Mouse (Mus musculus) ES-E14 (cell line): ENCODE measurements around the gene S100pbp. TPM values are rescaled to one million over a fixed set of nuclear protein-coding genes. Genes with fewer than 3 reads are reported as not detected.
"Not testable (repeated sequence)": the region's sequence is repeated elsewhere in the genome, so short reads cannot be mapped to it uniquely, and the experiment has no call there.

Experiments
- DNase-seq: peaks from one replicate; pipeline ENCODE4 v3.0.0-alpha.2; 2013; ENCODE audit warnings: low read depth, low spot score
- H3K27ac ChIP-seq: 2 replicates; pipeline ENCODE4 v1.5.1; 2012; ENCODE audit warnings: low read depth, mild to moderate bottlenecking, low read length, moderate library complexity, mixed read lengths; ENCODE audit not compliant: poor library complexity, insufficient read depth, severe bottlenecking
- H3K36me3 ChIP-seq: 2 replicates; pipeline ENCODE4 v1.6.1; 2012; ENCODE audit warnings: mild to moderate bottlenecking, low read length, moderate library complexity, mixed read lengths; ENCODE audit not compliant: control insufficient read depth, poor library complexity, insufficient read depth, severe bottlenecking
- H3K4me1 ChIP-seq, 2 experiments: fragments of 150-350 bp in 1 of 2; sonication (generic) in 1 of 2; 2 replicates each; pipeline ENCODE4 v1.6.1; 2012; ENCODE audit warnings: low read length in 2 of 2, mild to moderate bottlenecking in 1 of 2, mixed read lengths in 1 of 2; ENCODE audit not compliant: control insufficient read depth in 2 of 2, insufficient read depth in 2 of 2, poor library complexity in 1 of 2
- H3K4me3 ChIP-seq, 2 experiments: fragments of 150-350 bp in 1 of 2; sonication (generic) in 1 of 2; 2 replicates each; pipeline ENCODE4 v1.5.1; 2012; ENCODE audit warnings: low read length in 2 of 2, low read depth in 1 of 2, mild to moderate bottlenecking in 1 of 2, mixed read lengths in 1 of 2; ENCODE audit not compliant: insufficient read depth in 1 of 2, poor library complexity in 1 of 2, severe bottlenecking in 1 of 2
- H3K9ac ChIP-seq: 2 replicates; pipeline ENCODE4 v1.6.1; 2012; ENCODE audit warnings: low read depth, mild to moderate bottlenecking, low read length, mixed read lengths; ENCODE audit not compliant: poor library complexity, insufficient read depth, severe bottlenecking
- H3K9me3 ChIP-seq: fragments of 150-350 bp; sonication (generic); 2 replicates; pipeline ENCODE4 v1.6.1; 2012; ENCODE audit warnings: low read depth, mild to moderate bottlenecking, low read length; ENCODE audit not compliant: control insufficient read depth, insufficient read depth
- CHD2 ChIP-seq: IDR thresholded peaks from 2 replicates; pipeline ENCODE4 v1.6.1; 2014; ENCODE audit warnings: mild to moderate bottlenecking, low read depth, low read length, inconsistent platforms
- HCFC1 ChIP-seq: IDR thresholded peaks from 2 replicates; pipeline ENCODE4 v1.6.1; 2012; ENCODE audit warnings: low read length, inconsistent platforms, borderline replicate concordance; ENCODE audit not compliant: insufficient read depth
- MAFK ChIP-seq: IDR thresholded peaks from 2 replicates; pipeline ENCODE4 v1.6.1; 2014; ENCODE audit warnings: mild to moderate bottlenecking, low read depth, low read length, inconsistent platforms; ENCODE audit not compliant: insufficient read depth
- ZC3H11A ChIP-seq: IDR thresholded peaks from 2 replicates; pipeline ENCODE4 v1.6.1; 2012; ENCODE audit warnings: low read depth, mild to moderate bottlenecking, inconsistent platforms, low read length, borderline replicate concordance
- ZNF384 ChIP-seq: IDR thresholded peaks from 2 replicates; pipeline ENCODE4 v1.6.1; 2012; ENCODE audit warnings: low read depth, low read length, inconsistent platforms
- in situ Hi-C, 2 experiments: fragments of 600-800 bp; cut with MboI; formaldehyde crosslinking; loops; one replicate each; pipeline ENCODE4 v1.15.1; 2025; ENCODE audit warnings: low sequenced_read_pairs in 2 of 2, inconsistent platforms in 1 of 2; ENCODE audit not compliant: unreplicated experiment in 2 of 2
- total RNA-seq: library from RNA; depleted of rRNA; stranded (reverse); fragments of 300-350 nt; gene quantifications from 2 replicates; pipeline ENCODE4 v1.2.3, GENCODE M21; 2012

S100pbp gene
- total RNA-seq, 1 experiment: 25.7 TPM

GRCm38 (mm10) chr4:129221097-129222010 is 31.8 kb upstream of the S100pbp start:
- H3K27ac ChIP-seq: no peak overlapping the region
- peaks cover 79% of the 10 kb centered on the region for H3K36me3 ChIP-seq
- no peaks in the 10 kb centered on the region for H3K9me3 ChIP-seq
- H3K4me1 ChIP-seq: peaks cover 15 to 56% of the 10 kb centered on the region in 2 experiments
- TF ChIP-seq MAFK (no peak), HCFC1 (no peak), ZNF384 (no peak), ZC3H11A (no peak), CHD2 (no peak)
- H3K4me3 ChIP-seq: peak overlapping the region; percentile 52 to 60
- in situ Hi-C loops: loop anchor here in 1 of 2 experiments (5.0 kb wide), 1 partner anchor 56 kb away; no protein-coding TSS in a partner anchor
- no peak for DNase-seq
- H3K9ac ChIP-seq: peak overlapping the region; percentile 52; the same call in 1 of the 2 replicates

GRCm38 (mm10) chr4:129220376-129221089 is 31.0 kb upstream of the S100pbp start:
- no peaks in the 10 kb centered on the region for H3K9me3 ChIP-seq

GRCm38 (mm10) chr4:129219198-129219597 is 29.7 kb upstream of the S100pbp start:
- Histone ChIP-seq H3K27ac (no peak overlapping the region), H3K9ac (no peak overlapping the region), H3K36me3 (peaks cover 82% of the 10 kb centered on the region)

More at GRCm38 (mm10) chr4:129220376-129221089, 31.0 kb upstream of the S100pbp start:
- in situ Hi-C loops: loop anchor here in 1 of 2 experiments (5.0 kb wide), 1 partner anchor 57 kb away; no protein-coding TSS in a partner anchor
- Histone ChIP-seq H3K9ac (peak overlapping the region; percentile 20; the same call in 1 of the 2 replicates), H3K4me3 (peak overlapping the region in 1 of 2 experiments; percentile 60; a peak in 2 of 4 replicates), H3K27ac (no peak overlapping the region), H3K36me3 (peaks cover 79% of the 10 kb centered on the region), H3K4me1 (peaks cover 12 to 48% of the 10 kb centered on the region in 2 experiments)
- no peak for DNase-seq
- no peak for TF ChIP-seq ZC3H11A
- no peak for TF ChIP-seq CHD2
- no peak for TF ChIP-seq MAFK
- no peak for TF ChIP-seq HCFC1
- no peak for TF ChIP-seq ZNF384

GRCm38 (mm10) chr4:129218569-129219175 is 29.1 kb upstream of the S100pbp start:
- DNase-seq: no peak
- no peak for TF ChIP-seq CHD2
- no peak for TF ChIP-seq MAFK
- TF ChIP-seq ZC3H11A: no peak
- no peak for TF ChIP-seq HCFC1
- no peak for TF ChIP-seq ZNF384
- in situ Hi-C loops: no loop called here
- H3K4me1 ChIP-seq: peaks cover 1 to 34% of the 10 kb centered on the region in 2 experiments; a peak in 2 of 4 replicates
- no peak overlapping the region; the same call in 1 of the 2 replicates for H3K27ac ChIP-seq
- H3K4me3 ChIP-seq: no peak overlapping the region
- H3K9me3 ChIP-seq: no peaks in the 10 kb centered on the region
- H3K9ac ChIP-seq: no peak overlapping the region
- H3K36me3 ChIP-seq: peaks cover 82% of the 10 kb centered on the region

More at GRCm38 (mm10) chr4:129219198-129219597, 29.7 kb upstream of the S100pbp start:
- Histone ChIP-seq H3K4me1 (peaks cover 1 to 40% of the 10 kb centered on the region in 2 experiments; a peak in 2 of 4 replicates), H3K4me3 (no peak overlapping the region), H3K9me3 (no peaks in the 10 kb centered on the region)
- in situ Hi-C loops: no loop called here
- DNase-seq: no peak
- TF ChIP-seq MAFK: no peak
- no peak for TF ChIP-seq CHD2
- no peak for TF ChIP-seq ZNF384
- TF ChIP-seq HCFC1: no peak
- TF ChIP-seq ZC3H11A: no peak

- H3K9ac ChIP-seq, H3K27ac ChIP-seq, DNase-seq, H3K4me3 ChIP-seq, in situ Hi-C loops, H3K4me1 ChIP-seq, H3K9me3 ChIP-seq: not testable (repeated sequence)
- H3K36me3 ChIP-seq: peaks cover 67% of the 10 kb centered on the region
These were observed 23.0 kb upstream of the S100pbp start for GRCm38 (mm10) chr4:129212486-129212885.
